Mouse (Mus musculus) 416B (cell line): ENCODE data around the gene Eefsec.
A peak's percentile ranks its signal among the peaks of the same experiment; 100 is the strongest.

Source experiments
- DNase-seq: peaks from one replicate; pipeline ENCODE4 v3.0.0; 2011; ENCODE audit warnings: low read depth

Gene Eefsec

DNA sequence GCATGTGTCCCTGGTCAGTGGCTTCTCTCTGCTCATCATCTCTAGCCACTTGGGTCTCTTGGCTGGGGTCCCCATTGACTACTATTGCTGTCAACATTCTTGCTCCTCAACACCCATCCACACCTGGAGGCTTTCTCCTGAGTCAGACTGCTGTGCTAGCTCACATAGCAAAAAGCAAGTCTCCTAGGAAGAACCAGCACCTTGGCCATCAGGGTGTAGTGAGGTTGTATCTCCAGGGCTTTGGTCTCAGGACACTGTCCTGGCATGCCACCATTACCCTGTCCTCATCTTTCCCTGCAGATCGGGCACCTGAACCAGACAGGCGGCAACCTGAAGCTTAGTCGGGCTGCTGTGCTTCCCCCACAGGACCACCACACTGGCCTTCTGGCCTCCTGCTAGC is 238.0 kb downstream of the Eefsec start:
- no peak for DNase-seq

DNA sequence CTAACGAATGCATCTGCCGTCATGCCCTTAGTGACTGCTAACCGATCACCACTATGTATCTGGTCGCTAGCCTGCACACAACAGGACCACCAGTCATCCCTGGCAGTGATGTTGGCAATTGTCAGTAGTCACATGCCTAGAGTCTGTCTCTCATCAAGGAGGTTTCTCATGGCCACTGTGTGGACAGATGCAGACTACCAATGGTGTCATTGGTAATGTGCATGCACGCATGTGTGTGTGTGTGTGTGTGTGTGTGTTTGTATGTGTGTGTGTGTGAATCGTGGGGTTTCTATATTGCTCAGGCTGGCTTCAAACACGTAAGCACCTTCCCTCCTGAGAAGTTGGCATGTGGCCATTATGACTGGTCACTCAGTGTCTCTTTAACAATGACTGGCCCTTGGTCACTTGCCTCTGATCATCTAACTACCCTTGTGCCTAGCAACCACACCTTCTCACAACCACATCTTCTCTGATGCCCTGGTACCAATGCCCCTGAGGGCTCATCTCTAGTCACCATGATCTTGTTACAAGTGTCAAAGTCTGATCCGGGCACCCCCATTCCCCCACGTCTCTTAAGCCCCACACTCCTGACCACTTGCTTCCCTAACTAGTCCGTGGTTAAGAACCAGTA is 238.8 kb downstream of the Eefsec start:
- DNase-seq: peak; percentile 65
